ENCODE assay signal across 10 mouse cellular contexts in genomic region chr19:16802707-16803106, GRCm38 (mm10). TPM values are rescaled to one million over a fixed set of nuclear protein-coding genes. Genes with fewer than 3 reads are reported as not detected.
DNase-seq lines count a peak whose midpoint lies in the region; ATAC-seq lines count a peak whose summit lies in the region.
"Had no signal": no experiment of that assay in that cellular context is flagged by ENCODE, and none has a peak within 500 bp of the region (broad histone marks: within the 10 kb centered on the region; RNA-seq: fewer than 3 reads in every experiment).

No protein-coding gene starts in this region.

- H3K4me2 ChIP-seq in forebrain, embryonic 14.5 days (ENCODE audit: low read length), result no peak overlapping the region
- H3K4me2 ChIP-seq in forebrain, embryonic 16.5 days (ENCODE audit: low read length), result no peak overlapping the region
- H3K4me2 ChIP-seq: heart, embryonic 15.5 days; midbrain, embryonic 12.5 days had no signal

- H3K9ac ChIP-seq in forebrain, embryonic 14.5 days (ENCODE audit: low read length), result no peak overlapping the region
- no peak overlapping the region for H3K9ac ChIP-seq in forebrain, embryonic 16.5 days (replicated peaks; ENCODE audit: low read depth, low read length)
- H3K9ac ChIP-seq: heart, embryonic 15.5 days; midbrain, embryonic 12.5 days had no signal

- H3K36me3 ChIP-seq in forebrain, embryonic 14.5 days (ENCODE audit: control insufficient read depth, insufficient read depth, low read length), result no peaks in the 10 kb centered on the region
- H3K36me3 ChIP-seq in forebrain, embryonic 16.5 days (ENCODE audit: control insufficient read depth, insufficient read depth), result no peaks in the 10 kb centered on the region
- H3K36me3 ChIP-seq: heart, embryonic 15.5 days; midbrain, embryonic 12.5 days had no signal

- peak; percentile 69 for DNase-seq in forebrain, embryonic 14.5 days (ENCODE audit: low spot score)
- DNase-seq in ovary, postnatal 14 days (ENCODE audit: low spot score), result peak; percentile 11
- DNase-seq in ovary, adult 18-20 months (ENCODE audit: low spot score), result no peak
- peak; percentile 7 for DNase-seq in cerebellum, adult 9-11 months
- DNase-seq in urinary bladder, postnatal 4 days (ENCODE audit: low spot score in 2 of 2), result no peak

- under 1% methylated on average over 3 of the region's 3 CpGs for WGBS in forebrain, embryonic 14.5 days
- WGBS in forebrain, embryonic 16.5 days, result 0% methylated on average over 3 of the region's 3 CpGs

- H3K27me3 ChIP-seq in forebrain, embryonic 14.5 days (replicated peaks; ENCODE audit: control insufficient read depth, insufficient read depth, low read length), result no peaks in the 10 kb centered on the region
- no peaks in the 10 kb centered on the region for H3K27me3 ChIP-seq in forebrain, embryonic 16.5 days (replicated peaks; ENCODE audit: control insufficient read depth, insufficient read depth, low read length)
- H3K27me3 ChIP-seq: heart, embryonic 15.5 days; midbrain, embryonic 12.5 days had no signal

- ATAC-seq in forebrain, embryonic 14.5 days, result no peak
- ATAC-seq in forebrain, embryonic 16.5 days, result no peak
- ATAC-seq in inflammation-experienced regulatory T-cells, adult 6 months, result peak; percentile 46
- peak; percentile 73 for ATAC-seq in megakaryocyte, adult 5-6 weeks (ENCODE audit: poor library complexity, severe bottlenecking)

- no peak overlapping the region for H3K4me3 ChIP-seq in forebrain, embryonic 14.5 days (ENCODE audit: low read depth, low read length)
- H3K4me3 ChIP-seq in forebrain, embryonic 16.5 days (replicated peaks; ENCODE audit: low read length), result no peak overlapping the region
- H3K4me3 ChIP-seq: heart, embryonic 15.5 days; midbrain, embryonic 12.5 days had no signal

- H3K4me1 ChIP-seq in forebrain, embryonic 14.5 days (ENCODE audit: control insufficient read depth, insufficient read depth, low read length), result no peaks in the 10 kb centered on the region
- no peaks in the 10 kb centered on the region for H3K4me1 ChIP-seq in forebrain, embryonic 16.5 days (replicated peaks; ENCODE audit: control insufficient read depth, insufficient read depth, low read length)
- H3K4me1 ChIP-seq: heart, embryonic 15.5 days; midbrain, embryonic 12.5 days had no signal

- no peak overlapping the region for H3K27ac ChIP-seq in forebrain, embryonic 14.5 days (ENCODE audit: low read depth, low read length)
- H3K27ac ChIP-seq in forebrain, embryonic 16.5 days (ENCODE audit: low read length), result no peak overlapping the region
- H3K27ac ChIP-seq: heart, embryonic 15.5 days; midbrain, embryonic 12.5 days had no signal

- H3K9me3 ChIP-seq in forebrain, embryonic 14.5 days (replicated peaks; ENCODE audit: control insufficient read depth, low read length), result no peaks in the 10 kb centered on the region
- H3K9me3 ChIP-seq in forebrain, embryonic 16.5 days (ENCODE audit: control insufficient read depth, low read length), result no peaks in the 10 kb centered on the region
- H3K9me3 ChIP-seq: heart, embryonic 15.5 days; midbrain, embryonic 12.5 days had no signal

RNA-seq across cellular contexts. Expression of gene Vps13a, which starts 22.0 kb away (rescaled TPM):
- polyA plus RNA-seq in forebrain, embryonic 14.5 days (2014; fragmentation: Nextera tagmentation; extraction: Ambion mirVana), result 7.0 and 8.6 TPM in 2 replicates
- 7.7 and 9.3 TPM in 2 replicates for polyA plus RNA-seq in forebrain, embryonic 16.5 days (2015; fragmentation: Nextera tagmentation; extraction: Ambion mirVana)
- 10 to 100 TPM; 29.2 to 58.1 (median 53.5) TPM for polyA plus RNA-seq in inflammation-experienced regulatory T-cells, adult 6 months (2017; shearing (Covaris generic))
- 25.9 and 27.4 TPM in 2 replicates for total RNA-seq in megakaryocyte, adult 5-6 weeks (2015)
- total RNA-seq in megakaryocyte, adult 5-6 weeks (2017), result 35.6 and 36.6 TPM in 2 replicates

Comparison
In these comparisons a context has a peak if more than half of its experiments do, and no peak if none do; other contexts are left out.
1. DNase-seq: peak in forebrain, embryonic 14.5 days (single experiment), ovary, postnatal 14 days (single experiment) and cerebellum, adult 9-11 months (single experiment); none in ovary, adult 18-20 months (single experiment) and urinary bladder, postnatal 4 days (0 of 2).
2. ATAC-seq: peak in inflammation-experienced regulatory T-cells, adult 6 months (single experiment) and megakaryocyte, adult 5-6 weeks (single experiment); none in forebrain, embryonic 14.5 days (single experiment) and forebrain, embryonic 16.5 days (single experiment).